Mouse (Mus musculus): ENCODE measurements around the gene Rbfox1. TPM values are rescaled to one million over a fixed set of nuclear protein-coding genes. Genes with fewer than 3 reads are reported as not detected.

Gene Rbfox1
- polyA plus RNA-seq, 2 experiments from 2014 or later: not detected

DNA sequence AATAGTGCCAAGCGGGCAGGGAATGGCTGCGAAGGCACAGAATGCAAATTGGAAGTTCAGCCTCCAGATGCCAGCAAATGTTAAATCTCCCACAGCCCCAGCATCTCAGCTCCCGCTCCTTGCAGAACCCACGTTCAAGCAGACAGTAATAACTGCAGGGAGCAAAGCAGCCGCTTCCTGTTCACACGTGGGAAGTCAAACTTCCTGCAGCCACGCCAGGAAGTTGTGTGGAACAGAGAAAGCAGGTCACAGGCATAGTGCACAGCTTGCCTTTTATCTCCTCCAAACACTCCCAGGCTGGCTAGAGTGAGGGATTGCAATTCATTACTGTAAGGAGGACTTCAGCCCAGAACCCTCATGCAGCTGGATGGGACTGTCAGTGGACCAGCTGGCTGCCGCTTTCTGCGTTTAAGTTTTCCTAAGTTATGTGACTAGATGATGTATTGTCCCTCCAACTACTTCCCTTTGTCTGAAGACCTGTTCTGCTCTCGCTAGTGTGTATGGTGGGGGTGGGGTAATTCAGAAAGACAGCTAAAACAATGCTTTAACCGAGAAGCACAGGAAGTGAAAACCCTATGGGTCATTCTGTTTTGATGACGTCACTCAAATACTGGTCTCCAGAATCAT, 1534.6 kb downstream of the Rbfox1 start:
- peak; percentile 53 for ATAC-seq

DNA sequence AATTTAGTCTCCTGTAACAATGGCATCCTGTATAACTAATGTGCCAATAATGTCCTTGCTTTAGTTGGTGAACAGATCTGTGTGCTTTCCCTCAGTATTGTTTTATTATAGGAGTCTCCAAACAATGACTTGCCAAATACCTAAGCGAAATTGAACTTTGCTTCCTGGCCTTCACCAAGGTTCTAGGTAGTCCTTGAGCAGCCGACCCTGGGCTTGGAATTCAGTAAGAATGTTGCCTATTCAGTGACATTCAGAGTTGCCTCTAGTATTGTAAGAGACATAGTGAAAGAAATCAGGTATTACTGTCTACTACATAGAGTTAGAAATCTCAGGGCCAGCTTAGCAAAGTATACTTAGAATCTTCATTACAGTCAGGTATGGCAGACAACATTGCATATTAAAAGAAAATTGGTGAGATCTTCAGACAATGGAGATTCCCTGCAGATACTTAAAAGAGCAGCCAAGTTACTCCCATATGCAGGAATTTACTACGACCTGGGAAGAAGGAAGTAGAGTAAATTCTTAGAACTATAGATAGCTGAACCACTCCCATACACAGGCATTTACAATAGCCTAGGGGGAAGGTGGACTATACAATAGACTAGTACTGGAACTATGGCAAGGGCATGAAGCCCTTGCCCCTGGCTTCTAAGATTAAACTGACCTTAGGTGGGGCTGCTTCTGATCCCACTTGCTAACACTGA, 1540.4 kb downstream of the Rbfox1 start:
- no peak for ATAC-seq

GRCm38 (mm10) chr16:7433296-7433695, 1548.1 kb downstream of the Rbfox1 start:
- no peak for ATAC-seq

GRCm38 (mm10) chr16:7446791-7447290, 1561.7 kb downstream of the Rbfox1 start:
- no peak for ATAC-seq

- no peak for ATAC-seq
Measured at GRCm38 (mm10) chr16:7447718-7448649, 1562.8 kb downstream of the Rbfox1 start.

DNA sequence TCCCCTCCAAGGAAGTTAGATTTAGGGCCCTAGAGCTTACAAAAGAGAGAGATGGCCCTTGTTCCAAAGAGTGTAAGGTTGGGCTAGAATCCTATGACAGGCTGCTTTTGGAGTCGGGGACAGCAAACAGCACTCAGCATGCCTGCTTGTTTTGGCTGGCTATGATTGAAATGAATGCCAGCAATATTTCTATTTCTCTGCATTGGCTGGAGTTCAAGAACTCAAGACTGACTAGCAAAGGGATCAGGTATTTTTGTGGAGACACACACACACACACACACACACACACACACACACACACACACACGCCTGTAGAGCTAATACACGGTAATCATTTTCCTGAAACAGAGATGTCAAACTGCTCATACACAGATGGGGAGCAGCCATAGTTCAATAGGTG, 1566.0 kb downstream of the Rbfox1 start:
- ATAC-seq: no peak

DNA sequence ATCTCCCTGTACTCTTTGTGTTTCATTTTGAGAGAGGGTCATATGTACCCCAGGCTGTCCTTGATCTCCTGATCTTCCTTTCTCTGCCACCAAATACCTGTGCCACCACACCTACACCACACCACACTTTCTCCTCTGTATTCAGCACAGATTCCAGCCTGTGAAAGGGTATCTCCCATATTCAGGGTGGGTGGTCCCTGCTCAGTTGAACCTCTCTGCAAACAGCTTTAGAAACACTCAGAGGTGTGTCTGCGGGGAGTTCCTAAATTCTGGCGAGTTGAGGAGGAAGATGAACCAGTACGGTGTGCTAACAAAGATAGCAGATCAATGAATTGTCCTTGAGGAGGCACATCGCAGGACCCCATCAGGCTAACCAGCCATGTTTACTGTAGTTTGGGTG, 1572.4 kb downstream of the Rbfox1 start:
- no peak for ATAC-seq

Data from CD4-positive, CD25-positive, alpha-beta regulatory T cell, adult 4 months (primary cell).